Mouse (Mus musculus): ENCODE measurements around the gene Kif5a.

DNA sequence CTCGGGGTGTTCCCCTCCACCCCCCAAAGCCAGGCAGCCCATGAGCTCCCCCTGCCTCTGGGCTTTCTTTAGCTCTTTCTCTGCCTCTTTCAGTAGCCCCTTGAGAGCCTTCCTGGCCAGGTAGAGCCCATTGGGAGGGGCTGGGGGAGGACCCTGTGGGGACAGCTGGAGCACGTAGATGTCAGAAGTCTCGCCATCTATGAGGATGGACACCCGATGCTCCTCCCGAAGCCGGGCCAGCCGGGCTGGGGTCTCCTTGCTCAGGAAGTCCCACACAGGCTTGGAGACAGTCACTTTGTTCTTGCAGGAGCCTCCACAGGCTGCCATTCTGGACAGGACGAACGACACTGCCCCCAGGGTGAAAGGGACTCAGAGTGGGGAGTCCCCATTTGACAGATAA, 70.1 kb downstream of the Kif5a start:
- TF ChIP-seq CTCF (IDR thresholded peaks at IDR 0.05; ENCODE audit: borderline replicate concordance, insufficient read depth, low read depth, low read length) (no peak), POLR2A (IDR thresholded peaks at IDR 0.05; ENCODE audit: borderline replicate concordance, insufficient read depth, low read length) (no peak)

All from cerebellum, adult 2 months (tissue).